19 mouse cellular contexts compared by ENCODE assay signal in genomic region chr5:82125921-82126459, GRCm38 (mm10).
A peak's percentile ranks its signal among the peaks of the same experiment; 100 is the strongest.
DNase-seq lines count a peak whose midpoint lies in the region; ATAC-seq lines count a peak whose summit lies in the region.
"Had no signal": no experiment of that assay in that cellular context is flagged by ENCODE, and none has a peak within 500 bp of the region (broad histone marks: within the 10 kb centered on the region; RNA-seq: fewer than 3 reads in every experiment).

No protein-coding gene starts in this region.

- no peak overlapping the region for H3K9ac ChIP-seq in hindbrain, embryonic 14.5 days
- H3K9ac ChIP-seq in hindbrain, embryonic 13.5 days = no peak overlapping the region
- no peak overlapping the region for H3K9ac ChIP-seq in midbrain, embryonic 13.5 days (replicated peaks)
- H3K9ac ChIP-seq: forebrain, embryonic 13.5 days; heart, embryonic 13.5 days; hindbrain, embryonic 12.5 days had no signal

- no peak overlapping the region for H3K4me3 ChIP-seq in hindbrain, embryonic 14.5 days (replicated peaks; ENCODE audit: low read length)
- H3K4me3 ChIP-seq in hindbrain, embryonic 13.5 days = no peak overlapping the region
- H3K4me3 ChIP-seq in midbrain, embryonic 13.5 days (replicated peaks) = no peak overlapping the region
- H3K4me3 ChIP-seq: embryonic facial prominence, embryonic 10.5 days; forebrain, embryonic 13.5 days; heart, embryonic 13.5 days; hindbrain, embryonic 12.5 days had no signal

- peak; percentile 40; the same call in 1 of the 2 replicates for ATAC-seq in hindbrain, embryonic 14.5 days (ENCODE audit: low FRiP score)
- no peak for ATAC-seq in hindbrain, embryonic 13.5 days (ENCODE audit: low FRiP score)
- peak; percentile 63; the same call in 1 of the 2 replicates for ATAC-seq in midbrain, embryonic 13.5 days
- ATAC-seq: forebrain, embryonic 13.5 days had no signal

- no peaks in the 10 kb centered on the region for H3K27me3 ChIP-seq in hindbrain, embryonic 14.5 days (ENCODE audit: control insufficient read depth, insufficient read depth, low read length)
- H3K27me3 ChIP-seq in hindbrain, embryonic 13.5 days = no peaks in the 10 kb centered on the region
- no peaks in the 10 kb centered on the region for H3K27me3 ChIP-seq in midbrain, embryonic 13.5 days
- H3K27me3 ChIP-seq: forebrain, embryonic 13.5 days; heart, embryonic 13.5 days; hindbrain, embryonic 12.5 days had no signal

- H3K4me1 ChIP-seq in hindbrain, embryonic 14.5 days (replicated peaks; ENCODE audit: control insufficient read depth, insufficient read depth, low read length) = no peaks in the 10 kb centered on the region
- H3K4me1 ChIP-seq in hindbrain, embryonic 13.5 days (replicated peaks) = no peaks in the 10 kb centered on the region
- H3K4me1 ChIP-seq in midbrain, embryonic 13.5 days (replicated peaks) = 0 out of 2 replicates have a peak, but pooled peaks cover 4% of the 10 kb centered on the region
- H3K4me1 ChIP-seq: embryonic facial prominence, embryonic 10.5 days; forebrain, embryonic 13.5 days; heart, embryonic 13.5 days; hindbrain, embryonic 12.5 days had no signal

- no peak overlapping the region for H3K4me2 ChIP-seq in hindbrain, embryonic 14.5 days (replicated peaks)
- no peak overlapping the region for H3K4me2 ChIP-seq in hindbrain, embryonic 13.5 days
- H3K4me2 ChIP-seq in midbrain, embryonic 13.5 days (replicated peaks) = no peak overlapping the region
- H3K4me2 ChIP-seq: forebrain, embryonic 13.5 days; heart, embryonic 13.5 days; hindbrain, embryonic 12.5 days had no signal

- DNase-seq in hindbrain, embryonic 14.5 days (ENCODE audit: low spot score) = no peak
- peak; percentile 35 for DNase-seq in 416B (ENCODE audit: low read depth)
- peak; percentile 64 for DNase-seq in retina, embryonic 14.5 days (ENCODE audit: low spot score)
- no peak for DNase-seq in lung, postnatal 10 days
- no peak for DNase-seq in ovary, postnatal 36 days (ENCODE audit: low spot score)
- DNase-seq: adrenal gland, adult 8-10 months; adrenal gland, postnatal 36 days; cerebellum, adult 11-12 months; cerebellum, adult 9-10 months; cerebellum, postnatal 36 days; gastrocnemius, postnatal 36 days; heart, adult 11 months; heart, postnatal 36 days had no signal

- no peaks in the 10 kb centered on the region for H3K9me3 ChIP-seq in hindbrain, embryonic 14.5 days (ENCODE audit: control insufficient read depth, low read length)
- no peaks in the 10 kb centered on the region for H3K9me3 ChIP-seq in hindbrain, embryonic 13.5 days
- no peaks in the 10 kb centered on the region for H3K9me3 ChIP-seq in midbrain, embryonic 13.5 days
- H3K9me3 ChIP-seq: embryonic facial prominence, embryonic 10.5 days; forebrain, embryonic 13.5 days; heart, embryonic 13.5 days; hindbrain, embryonic 12.5 days had no signal

- 44% methylated on average over 2 of the region's 2 CpGs for WGBS in hindbrain, embryonic 14.5 days
- 42% methylated on average over 2 of the region's 2 CpGs for WGBS in hindbrain, embryonic 13.5 days
- WGBS in midbrain, embryonic 13.5 days = 28% methylated on average over 2 of the region's 2 CpGs

- H3K27ac ChIP-seq in hindbrain, embryonic 14.5 days = no peak overlapping the region
- no peak overlapping the region for H3K27ac ChIP-seq in hindbrain, embryonic 13.5 days
- no peak overlapping the region for H3K27ac ChIP-seq in midbrain, embryonic 13.5 days
- H3K27ac ChIP-seq: embryonic facial prominence, embryonic 10.5 days; forebrain, embryonic 13.5 days; heart, embryonic 13.5 days; hindbrain, embryonic 12.5 days had no signal

- H3K36me3 ChIP-seq in hindbrain, embryonic 14.5 days (replicated peaks; ENCODE audit: control insufficient read depth, insufficient read depth) = no peaks in the 10 kb centered on the region
- no peaks in the 10 kb centered on the region for H3K36me3 ChIP-seq in hindbrain, embryonic 13.5 days
- H3K36me3 ChIP-seq in midbrain, embryonic 13.5 days = no peaks in the 10 kb centered on the region
- H3K36me3 ChIP-seq: embryonic facial prominence, embryonic 10.5 days; heart, embryonic 13.5 days; hindbrain, embryonic 12.5 days had no signal

Comparison
In these comparisons a context has a peak if more than half of its experiments do, and no peak if none do; other contexts are left out.
1. DNase-seq: peak in 416B (single experiment) and retina, embryonic 14.5 days (single experiment); none in hindbrain, embryonic 14.5 days (single experiment), lung, postnatal 10 days (single experiment) and ovary, postnatal 36 days (single experiment).